Mouse (Mus musculus): Measurements from ENCODE around the gene Zfp882. TPM values are rescaled to one million over a fixed set of nuclear protein-coding genes. Genes with fewer than 3 reads are reported as not detected.
"Not testable (repeated sequence)": the region's sequence is repeated elsewhere in the genome, so short reads cannot be mapped to it uniquely, and the experiment has no call there.

The Zfp882 gene
- polyA plus RNA-seq, 1 experiment: 0.08 TPM

DNA sequence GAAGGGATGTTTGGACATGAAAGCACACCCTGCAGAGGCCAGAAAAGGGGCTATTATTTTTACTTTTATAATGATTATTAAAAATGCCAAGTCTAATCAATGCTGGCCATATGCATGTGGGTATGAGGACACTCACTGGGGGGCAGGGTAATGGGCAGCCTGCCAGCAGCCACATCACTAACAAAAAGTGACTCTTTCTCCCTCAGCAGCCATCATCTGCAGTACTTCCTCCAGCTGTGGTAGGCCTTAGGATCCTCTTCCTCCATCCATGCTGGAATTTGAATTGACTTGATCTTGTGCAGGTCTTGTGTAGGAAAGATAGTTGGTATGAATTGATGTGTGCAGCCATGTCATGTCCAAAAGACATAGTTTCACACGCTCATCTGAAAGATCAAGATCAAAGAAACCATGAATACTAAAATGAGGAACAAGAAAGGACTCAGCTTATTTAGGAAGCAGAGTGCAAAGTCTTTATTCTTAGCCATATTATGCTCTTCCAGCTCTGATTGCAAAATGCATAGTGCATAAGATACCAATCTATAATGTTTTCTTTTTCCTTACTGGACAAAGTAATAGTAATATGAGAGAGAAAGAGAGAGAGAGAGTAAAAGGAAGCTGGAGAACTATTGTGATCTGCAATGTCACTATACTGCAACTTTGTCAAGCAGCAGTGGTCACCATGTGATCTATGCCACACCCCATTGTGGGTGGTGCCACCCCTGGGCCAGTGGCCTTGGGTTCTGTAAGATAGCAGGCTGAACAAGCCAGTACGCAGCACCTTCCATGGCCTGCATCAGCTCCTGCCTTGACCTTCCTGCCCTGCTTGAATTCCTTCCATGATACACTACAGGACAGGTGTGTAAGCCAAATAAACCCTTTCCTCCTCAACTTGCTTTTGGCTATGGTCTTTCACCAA, 32.1 kb downstream of the Zfp882 start:
- Histone ChIP-seq H3K4me3 (ENCODE audit: low read depth, low read length) (no peak overlapping the region), H3K27me3 (ENCODE audit: control insufficient read depth, insufficient read depth, low read length) (no peaks in the 10 kb centered on the region), H3K36me3 (ENCODE audit: control insufficient read depth, insufficient read depth, low read length) (no peaks in the 10 kb centered on the region), H3K4me1 (ENCODE audit: control insufficient read depth, insufficient read depth, insufficient read length, low read length) (no peaks in the 10 kb centered on the region), H3K27ac (ENCODE audit: insufficient read depth, low read depth, low read length) (no peak overlapping the region)
- 65% methylated on average over 2 of the region's 2 CpGs for WGBS
- TF ChIP-seq CTCF (IDR thresholded peaks at IDR 0.05; ENCODE audit: extremely low read depth, insufficient read length, insufficient replicate concordance, low read depth, low read length) (no peak), POLR2A (IDR thresholded peaks at IDR 0.05; ENCODE audit: low read depth, low read length) (no peak)

- H3K27me3 ChIP-seq (ENCODE audit: control insufficient read depth, insufficient read depth, low read length): no peaks in the 10 kb centered on the region
- H3K4me3 ChIP-seq (ENCODE audit: low read depth, low read length): no peak overlapping the region
- H3K4me1 ChIP-seq (ENCODE audit: control insufficient read depth, insufficient read depth, insufficient read length, low read length): no peaks in the 10 kb centered on the region
- 81% methylated on average over 1 of the region's 1 CpGs for WGBS
- no peak overlapping the region for H3K27ac ChIP-seq (ENCODE audit: insufficient read depth, low read depth, low read length)
- TF ChIP-seq CTCF (IDR thresholded peaks at IDR 0.05; ENCODE audit: extremely low read depth, insufficient read length, insufficient replicate concordance, low read depth, low read length) (no peak), POLR2A (IDR thresholded peaks at IDR 0.05; ENCODE audit: low read depth, low read length) (no peak)
- H3K36me3 ChIP-seq (ENCODE audit: control insufficient read depth, insufficient read depth, low read length): no peaks in the 10 kb centered on the region
Observed at GRCm38 (mm10) chr8:71941776-71942175, 33.4 kb downstream of the Zfp882 start.

DNA sequence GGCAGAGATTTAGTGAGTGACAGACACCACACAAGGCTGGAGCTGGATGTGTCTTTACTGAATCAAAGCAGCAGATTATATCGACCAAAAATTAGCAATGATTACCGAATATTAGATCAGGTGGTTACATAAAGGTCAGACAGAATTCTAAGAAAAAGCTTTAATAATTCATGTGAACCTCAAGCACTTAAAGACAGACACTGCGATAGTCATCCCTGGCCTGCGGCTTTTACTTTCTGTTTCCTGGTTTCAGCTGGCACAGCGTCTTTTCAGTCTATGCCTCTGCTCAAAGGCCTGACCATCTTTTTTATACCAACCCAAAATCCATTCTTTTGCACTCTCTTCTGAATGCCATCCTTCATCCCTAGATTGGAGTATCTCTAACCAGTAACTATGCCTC, 40.2 kb downstream of the Zfp882 start:
- H3K36me3 ChIP-seq (ENCODE audit: control insufficient read depth, insufficient read depth, low read length): no peaks in the 10 kb centered on the region
- peaks cover 5% of the 10 kb centered on the region; the same call in 1 of the 2 replicates for H3K4me1 ChIP-seq (ENCODE audit: control insufficient read depth, insufficient read depth, insufficient read length, low read length)
- H3K27ac ChIP-seq (ENCODE audit: insufficient read depth, low read depth, low read length): no peak overlapping the region
- no peaks in the 10 kb centered on the region for H3K27me3 ChIP-seq (ENCODE audit: control insufficient read depth, insufficient read depth, low read length)
- 75% methylated on average over 5 of the region's 5 CpGs for WGBS
- no peak overlapping the region for H3K4me3 ChIP-seq (ENCODE audit: low read depth, low read length)
- TF ChIP-seq CTCF (IDR thresholded peaks at IDR 0.05; ENCODE audit: extremely low read depth, insufficient read length, insufficient replicate concordance, low read depth, low read length): no peak
- TF ChIP-seq POLR2A (IDR thresholded peaks at IDR 0.05; ENCODE audit: low read depth, low read length): no peak

GRCm38 (mm10) chr8:71950482-71951221, 42.2 kb downstream of the Zfp882 start, which contains the start of gene Zfp961:
TSS of gene Zfp961 (plus strand) at chr8:71951038.
- TF ChIP-seq POLR2A (IDR thresholded peaks at IDR 0.05; ENCODE audit: low read depth, low read length) (peak; percentile 90), CTCF (IDR thresholded peaks at IDR 0.05; ENCODE audit: extremely low read depth, insufficient read length, insufficient replicate concordance, low read depth, low read length) (no peak)

GRCm38 (mm10) chr8:71951436-71952161, 43.2 kb downstream of the Zfp882 start:
- Histone ChIP-seq H3K4me3 (ENCODE audit: low read depth, low read length) (peak overlapping the region; percentile 81), H3K27me3 (ENCODE audit: control insufficient read depth, insufficient read depth, low read length) (no peaks in the 10 kb centered on the region), H3K27ac (ENCODE audit: insufficient read depth, low read depth, low read length) (no peak overlapping the region; the same call in 1 of the 2 replicates), H3K36me3 (ENCODE audit: control insufficient read depth, insufficient read depth, low read length) (no peaks in the 10 kb centered on the region), H3K4me1 (ENCODE audit: control insufficient read depth, insufficient read depth, insufficient read length, low read length) (peaks cover 5% of the 10 kb centered on the region; the same call in 1 of the 2 replicates)
- 12% methylated on average over 14 of the region's 14 CpGs for WGBS
- TF ChIP-seq CTCF (IDR thresholded peaks at IDR 0.05; ENCODE audit: extremely low read depth, insufficient read length, insufficient replicate concordance, low read depth, low read length) (no peak), POLR2A (IDR thresholded peaks at IDR 0.05; ENCODE audit: low read depth, low read length) (no peak)

More at GRCm38 (mm10) chr8:71950482-71951221, 42.2 kb downstream of the Zfp882 start, which contains the start of gene Zfp961:
- H3K4me1 ChIP-seq (ENCODE audit: control insufficient read depth, insufficient read depth, insufficient read length, low read length): peaks cover 5% of the 10 kb centered on the region; the same call in 1 of the 2 replicates
- 3% methylated on average over 34 of the region's 34 CpGs for WGBS
- H3K4me3 ChIP-seq (ENCODE audit: low read depth, low read length): peak within 1 kb of the TSS; percentile 81
- peak within 1 kb of the TSS; percentile 68 for H3K27ac ChIP-seq (ENCODE audit: insufficient read depth, low read depth, low read length)
- no peaks in the 10 kb centered on the region for H3K27me3 ChIP-seq (ENCODE audit: control insufficient read depth, insufficient read depth, low read length)
- H3K36me3 ChIP-seq (ENCODE audit: control insufficient read depth, insufficient read depth, low read length): no peaks in the 10 kb centered on the region

DNA sequence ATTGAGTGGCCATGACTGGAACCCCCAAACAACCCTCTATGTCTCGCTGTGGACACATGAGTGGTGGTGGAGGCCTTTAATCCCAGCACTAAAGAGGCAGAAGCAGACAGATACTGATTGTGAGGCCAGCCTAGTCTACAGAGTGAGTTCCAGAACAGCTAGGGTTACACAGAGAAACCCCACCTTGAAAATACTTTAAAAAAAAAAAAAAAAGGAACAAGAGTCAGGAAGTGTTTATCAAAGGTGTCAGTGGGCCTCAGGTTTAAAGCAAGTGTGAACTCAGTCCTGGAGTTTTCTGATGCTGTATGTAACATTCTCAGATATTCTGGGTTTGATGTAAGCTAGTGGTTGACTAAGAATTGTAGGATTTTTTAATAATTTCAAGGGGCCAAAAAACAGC, 44.1 kb downstream of the Zfp882 start:
- H3K36me3 ChIP-seq (ENCODE audit: control insufficient read depth, insufficient read depth, low read length): no peaks in the 10 kb centered on the region
- TF ChIP-seq POLR2A (IDR thresholded peaks at IDR 0.05; ENCODE audit: low read depth, low read length): no peak
- TF ChIP-seq CTCF (IDR thresholded peaks at IDR 0.05; ENCODE audit: extremely low read depth, insufficient read length, insufficient replicate concordance, low read depth, low read length): no peak
- WGBS: 79% methylated on average over 1 of the region's 1 CpGs
- no peaks in the 10 kb centered on the region for H3K27me3 ChIP-seq (ENCODE audit: control insufficient read depth, insufficient read depth, low read length)
- H3K4me3 ChIP-seq (ENCODE audit: low read depth, low read length): no peak overlapping the region
- H3K4me1 ChIP-seq (ENCODE audit: control insufficient read depth, insufficient read depth, insufficient read length, low read length): peaks cover 5% of the 10 kb centered on the region; the same call in 1 of the 2 replicates
- H3K27ac ChIP-seq (ENCODE audit: insufficient read depth, low read depth, low read length): no peak overlapping the region

GRCm38 (mm10) chr8:71952961-71953700, 44.7 kb downstream of the Zfp882 start:
- not testable (repeated sequence) for H3K27ac ChIP-seq (ENCODE audit: insufficient read depth, low read depth, low read length); H3K27me3 ChIP-seq (ENCODE audit: control insufficient read depth, insufficient read depth, low read length); H3K4me3 ChIP-seq (ENCODE audit: low read depth, low read length); H3K36me3 ChIP-seq (ENCODE audit: control insufficient read depth, insufficient read depth, low read length); H3K4me1 ChIP-seq (ENCODE audit: control insufficient read depth, insufficient read depth, insufficient read length, low read length)
- WGBS: 85% methylated on average over 16 of the region's 16 CpGs

All from small intestine, adult 2 months (tissue).